Mouse (Mus musculus) erythroblast, embryonic 14.5 days (primary cell): ENCODE results near the gene Usp12.

ENCODE experiments used
- GATA1 ChIP-seq: IDR thresholded peaks from 2 replicates; pipeline ENCODE4 v1.6.1; 2012; ENCODE audit warnings: low read length, inconsistent platforms, mixed read lengths
- TAL1 ChIP-seq: IDR thresholded peaks from 3 replicates; pipeline ENCODE4 v1.6.1; 2012; ENCODE audit warnings: low read length, inconsistent platforms, mixed read lengths

- TF ChIP-seq GATA1 (no peak), TAL1 (no peak)
Observed at GRCm38 (mm10) chr5:146705815-146706408, 88.9 kb downstream of the Usp12 start.
